Mouse (Mus musculus) lung, postnatal 25 days (tissue): ENCODE results near the gene Scfd2.
A peak's percentile ranks its signal among the peaks of the same experiment; 100 is the strongest.

Source experiments
- DNase-seq: peaks from one replicate; pipeline ENCODE4 v3.0.0; 2022; ENCODE audit warnings: low spot score

The Scfd2 gene

GRCm38 (mm10) chr5:74365408-74365807 lies 166.2 kb downstream of the Scfd2 start:
- no peak for DNase-seq

GRCm38 (mm10) chr5:74363296-74363695 lies 168.3 kb downstream of the Scfd2 start:
- DNase-seq = no peak

- DNase-seq = peak; percentile 39
Measured at GRCm38 (mm10) chr5:74361531-74361930, 170.0 kb downstream of the Scfd2 start.

GRCm38 (mm10) chr5:74358033-74358432 lies 173.5 kb downstream of the Scfd2 start:
- no peak for DNase-seq

GRCm38 (mm10) chr5:74355416-74356177 lies 176.0 kb downstream of the Scfd2 start:
- no peak for DNase-seq

GRCm38 (mm10) chr5:74350909-74351308 lies 180.7 kb downstream of the Scfd2 start:
- no peak for DNase-seq

GRCm38 (mm10) chr5:74348079-74348870 lies 183.3 kb downstream of the Scfd2 start:
- no peak for DNase-seq

- DNase-seq = no peak
Measured at GRCm38 (mm10) chr5:74343045-74343444, 188.5 kb downstream of the Scfd2 start.

- no peak for DNase-seq
Measured at GRCm38 (mm10) chr5:74342557-74342956, 189.0 kb downstream of the Scfd2 start.

GRCm38 (mm10) chr5:74337491-74337890 lies 194.1 kb downstream of the Scfd2 start:
- peak; percentile 7 for DNase-seq

- DNase-seq = no peak
Measured at GRCm38 (mm10) chr5:74336780-74337179, 194.8 kb downstream of the Scfd2 start.

- DNase-seq = no peak
Measured at GRCm38 (mm10) chr5:74333258-74333657, 198.3 kb downstream of the Scfd2 start.

GRCm38 (mm10) chr5:74326228-74326627 lies 205.3 kb downstream of the Scfd2 start:
- no peak for DNase-seq

- DNase-seq = no peak
Measured at GRCm38 (mm10) chr5:74321010-74321746, 210.4 kb downstream of the Scfd2 start.

GRCm38 (mm10) chr5:74319551-74319950 lies 212.0 kb downstream of the Scfd2 start:
- no peak for DNase-seq

- no peak for DNase-seq
Measured at GRCm38 (mm10) chr5:74317174-74317573, 214.4 kb downstream of the Scfd2 start.

GRCm38 (mm10) chr5:74316333-74316945 lies 215.1 kb downstream of the Scfd2 start:
- DNase-seq = no peak

GRCm38 (mm10) chr5:74315471-74316245 lies 215.9 kb downstream of the Scfd2 start:
- peak; percentile 29 for DNase-seq

- no peak for DNase-seq
Measured at GRCm38 (mm10) chr5:74314501-74314900, 217.1 kb downstream of the Scfd2 start.

- no peak for DNase-seq
Measured at GRCm38 (mm10) chr5:74313542-74313941, 218.0 kb downstream of the Scfd2 start.

- no peak for DNase-seq
Measured at GRCm38 (mm10) chr5:74311865-74312264, 219.7 kb downstream of the Scfd2 start.
